Mouse (Mus musculus): ENCODE measurements around the gene Dmrtb1. TPM values are rescaled to one million over a fixed set of nuclear protein-coding genes. Genes with fewer than 3 reads are reported as not detected.

Dmrtb1 gene
- polyA plus RNA-seq, 1 experiment from 2014 or later = not detected

- Histone ChIP-seq H3K9me3 (ENCODE audit: control insufficient read depth, low read length) (no peaks in the 10 kb centered on the region), H3K4me3 (ENCODE audit: low read depth, low read length) (no peak overlapping the region), H3K4me1 (replicated peaks; ENCODE audit: control insufficient read depth, insufficient read depth) (no peaks in the 10 kb centered on the region), H3K27ac (replicated peaks) (no peak overlapping the region), H3K36me3 (ENCODE audit: control insufficient read depth, insufficient read depth, low read length) (no peaks in the 10 kb centered on the region), H3K4me2 (replicated peaks; ENCODE audit: low read depth) (no peak overlapping the region), H3K9ac (ENCODE audit: low read length) (no peak overlapping the region), H3K27me3 (ENCODE audit: control insufficient read depth, insufficient read depth, low read length) (no peaks in the 10 kb centered on the region)
- 15% methylated on average over 11 of the region's 11 CpGs for WGBS
- ATAC-seq (ENCODE audit: low FRiP score, low TSS enrichment) (no peak), DNase-seq (ENCODE audit: low spot score) (no peak)
- no peak for TF ChIP-seq EP300 (optimal IDR thresholded peaks at IDR 0.05)
- no peak for TF ChIP-seq CTCF (IDR thresholded peaks at IDR 0.05; ENCODE audit: low read depth)
Measured at GRCm38 (mm10) chr4:107688213-107688612, 4.2 kb upstream of the Dmrtb1 start.

GRCm38 (mm10) chr4:107687127-107687526 lies 3.1 kb upstream of the Dmrtb1 start:
- Histone ChIP-seq H3K4me3 (ENCODE audit: low read depth, low read length) (no peak overlapping the region), H3K9ac (ENCODE audit: low read length) (no peak overlapping the region), H3K27me3 (ENCODE audit: control insufficient read depth, insufficient read depth, low read length) (no peaks in the 10 kb centered on the region), H3K27ac (replicated peaks) (no peak overlapping the region), H3K4me1 (replicated peaks; ENCODE audit: control insufficient read depth, insufficient read depth) (no peaks in the 10 kb centered on the region), H3K9me3 (ENCODE audit: control insufficient read depth, low read length) (no peaks in the 10 kb centered on the region), H3K4me2 (replicated peaks; ENCODE audit: low read depth) (no peak overlapping the region), H3K36me3 (ENCODE audit: control insufficient read depth, insufficient read depth, low read length) (no peaks in the 10 kb centered on the region)
- TF ChIP-seq CTCF (IDR thresholded peaks at IDR 0.05; ENCODE audit: low read depth) (no peak), EP300 (optimal IDR thresholded peaks at IDR 0.05) (no peak)
- ATAC-seq (ENCODE audit: low FRiP score, low TSS enrichment) = no peak
- no peak for DNase-seq (ENCODE audit: low spot score)
- 34% methylated on average over 12 of the region's 12 CpGs for WGBS

DNA sequence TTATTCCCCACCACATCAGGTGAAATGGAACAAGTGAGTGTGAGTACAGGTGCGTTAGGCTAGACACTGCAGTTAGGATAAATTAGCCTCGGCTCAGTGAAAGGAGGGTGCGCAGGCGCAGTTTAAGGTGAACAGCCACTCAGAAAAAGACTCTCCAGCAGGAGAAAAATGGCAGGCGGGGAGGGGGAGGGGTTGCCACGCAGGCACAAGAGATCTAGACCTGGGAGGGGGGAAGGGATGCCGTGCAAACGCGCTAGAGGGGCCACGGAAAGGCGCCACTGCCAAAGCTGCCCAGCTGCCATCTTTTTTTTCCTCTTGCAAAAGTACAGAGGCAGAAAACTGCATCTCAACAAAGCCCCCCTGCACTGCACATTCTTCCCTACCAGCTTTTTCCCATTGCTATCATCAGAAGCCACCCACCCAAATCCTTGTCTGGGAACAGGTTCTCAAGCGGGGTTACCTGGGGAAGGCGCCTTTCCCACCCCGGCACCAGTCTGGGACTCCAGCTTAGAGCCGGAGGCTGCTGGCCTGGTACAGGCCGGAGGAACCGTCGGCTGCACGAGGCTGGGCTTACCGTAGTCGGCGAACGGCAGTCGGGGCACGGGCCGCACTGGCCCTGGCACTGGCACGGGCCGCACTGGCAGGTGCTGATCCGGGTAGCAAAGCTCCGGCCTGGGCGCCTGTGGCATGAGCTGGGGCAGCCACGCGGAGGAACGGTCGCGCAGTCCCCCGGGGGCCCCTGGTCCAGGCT lies 849 bp downstream of the Dmrtb1 start:
- H3K4me2 ChIP-seq (replicated peaks; ENCODE audit: low read depth) = no peak overlapping the region
- no peak for TF ChIP-seq EP300 (optimal IDR thresholded peaks at IDR 0.05)
- no peaks in the 10 kb centered on the region for H3K36me3 ChIP-seq (ENCODE audit: control insufficient read depth, insufficient read depth, low read length)
- H3K4me1 ChIP-seq (replicated peaks; ENCODE audit: control insufficient read depth, insufficient read depth) = no peaks in the 10 kb centered on the region
- no peak overlapping the region for H3K9ac ChIP-seq (ENCODE audit: low read length)
- H3K9me3 ChIP-seq (ENCODE audit: control insufficient read depth, low read length) = no peaks in the 10 kb centered on the region
- ATAC-seq (ENCODE audit: low FRiP score, low TSS enrichment) = no peak
- H3K27me3 ChIP-seq (ENCODE audit: control insufficient read depth, insufficient read depth, low read length) = no peaks in the 10 kb centered on the region
- no peak for DNase-seq (ENCODE audit: low spot score)
- whole genome bisulfite sequencing = 91% methylated on average over 37 of the region's 37 CpGs
- no peak overlapping the region for H3K27ac ChIP-seq (replicated peaks)
- H3K4me3 ChIP-seq (ENCODE audit: low read depth, low read length) = no peak overlapping the region

GRCm38 (mm10) chr4:107681099-107681849 lies 2.8 kb downstream of the Dmrtb1 start:
- DNase-seq (ENCODE audit: low spot score) (no peak), ATAC-seq (ENCODE audit: low FRiP score, low TSS enrichment) (no peak)
- H3K4me3 ChIP-seq (ENCODE audit: low read depth, low read length) = no peak overlapping the region
- H3K27ac ChIP-seq (replicated peaks) = no peak overlapping the region
- TF ChIP-seq EP300 (optimal IDR thresholded peaks at IDR 0.05) = no peak
- TF ChIP-seq CTCF (IDR thresholded peaks at IDR 0.05; ENCODE audit: low read depth) = no peak
- H3K36me3 ChIP-seq (ENCODE audit: control insufficient read depth, insufficient read depth, low read length) = no peaks in the 10 kb centered on the region
- WGBS = 57% methylated on average over 9 of the region's 9 CpGs
- no peak overlapping the region for H3K4me2 ChIP-seq (replicated peaks; ENCODE audit: low read depth)
- H3K4me1 ChIP-seq (replicated peaks; ENCODE audit: control insufficient read depth, insufficient read depth) = no peaks in the 10 kb centered on the region
- H3K9me3 ChIP-seq (ENCODE audit: control insufficient read depth, low read length) = no peaks in the 10 kb centered on the region
- H3K27me3 ChIP-seq (ENCODE audit: control insufficient read depth, insufficient read depth, low read length) = no peaks in the 10 kb centered on the region
- H3K9ac ChIP-seq (ENCODE audit: low read length) = no peak overlapping the region

DNA sequence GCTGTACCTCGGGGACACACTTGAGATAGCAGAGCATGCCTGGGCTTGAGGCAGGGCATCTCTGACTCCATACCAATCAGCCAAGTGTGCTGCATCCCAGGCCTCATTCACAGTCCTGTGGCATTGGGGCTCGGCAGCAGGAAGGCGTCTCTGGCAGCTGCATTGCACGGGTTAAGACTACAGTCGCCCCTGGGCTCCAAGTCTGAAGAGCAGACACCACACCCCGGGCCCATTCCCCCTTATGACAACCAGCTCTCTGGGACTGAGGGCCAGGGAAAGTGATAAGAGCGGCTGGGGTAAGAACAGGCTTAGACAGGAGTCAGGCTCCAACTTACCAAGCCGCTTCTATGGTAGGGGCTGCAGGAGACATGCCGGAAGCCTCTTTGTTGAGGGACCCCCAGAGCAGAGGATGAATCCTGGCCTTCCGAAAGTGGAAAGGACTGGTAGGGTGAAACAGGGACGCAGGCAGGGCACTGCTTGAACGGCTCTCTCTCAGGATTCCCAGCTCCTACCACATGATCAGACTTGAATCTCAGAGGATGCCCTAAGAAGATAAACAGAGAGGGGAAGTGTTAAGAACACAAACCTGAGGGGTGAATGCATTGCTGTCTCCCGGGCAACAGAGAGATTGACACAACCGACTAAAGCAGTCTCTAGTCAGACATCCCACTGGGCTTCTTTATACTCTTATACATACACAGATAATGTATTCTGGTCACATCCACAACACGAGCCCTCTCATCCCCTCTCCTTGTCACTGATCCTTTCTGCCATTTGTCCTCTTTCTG lies 3.5 kb downstream of the Dmrtb1 start:
- H3K27ac ChIP-seq (replicated peaks) = no peak overlapping the region
- ATAC-seq (ENCODE audit: low FRiP score, low TSS enrichment) (no peak), DNase-seq (ENCODE audit: low spot score) (no peak)
- H3K4me1 ChIP-seq (replicated peaks; ENCODE audit: control insufficient read depth, insufficient read depth) = no peaks in the 10 kb centered on the region
- WGBS = 43% methylated on average over 15 of the region's 15 CpGs
- H3K4me3 ChIP-seq (ENCODE audit: low read depth, low read length) = no peak overlapping the region
- no peaks in the 10 kb centered on the region for H3K9me3 ChIP-seq (ENCODE audit: control insufficient read depth, low read length)
- H3K9ac ChIP-seq (ENCODE audit: low read length) = no peak overlapping the region
- H3K4me2 ChIP-seq (replicated peaks; ENCODE audit: low read depth) = no peak overlapping the region
- H3K27me3 ChIP-seq (ENCODE audit: control insufficient read depth, insufficient read depth, low read length) = no peaks in the 10 kb centered on the region
- no peak for TF ChIP-seq EP300 (optimal IDR thresholded peaks at IDR 0.05)
- no peak for TF ChIP-seq CTCF (IDR thresholded peaks at IDR 0.05; ENCODE audit: low read depth)
- H3K36me3 ChIP-seq (ENCODE audit: control insufficient read depth, insufficient read depth, low read length) = no peaks in the 10 kb centered on the region
